Mouse (Mus musculus): ENCODE data around the gene Npy4r. TPM values are rescaled to one million over a fixed set of nuclear protein-coding genes. Genes with fewer than 3 reads are reported as not detected.
A peak's percentile ranks its signal among the peaks of the same experiment; 100 is the strongest.

The Npy4r gene
- total RNA-seq, 2 experiments from 2014 or later: 0.07 to 0.13 TPM

DNA sequence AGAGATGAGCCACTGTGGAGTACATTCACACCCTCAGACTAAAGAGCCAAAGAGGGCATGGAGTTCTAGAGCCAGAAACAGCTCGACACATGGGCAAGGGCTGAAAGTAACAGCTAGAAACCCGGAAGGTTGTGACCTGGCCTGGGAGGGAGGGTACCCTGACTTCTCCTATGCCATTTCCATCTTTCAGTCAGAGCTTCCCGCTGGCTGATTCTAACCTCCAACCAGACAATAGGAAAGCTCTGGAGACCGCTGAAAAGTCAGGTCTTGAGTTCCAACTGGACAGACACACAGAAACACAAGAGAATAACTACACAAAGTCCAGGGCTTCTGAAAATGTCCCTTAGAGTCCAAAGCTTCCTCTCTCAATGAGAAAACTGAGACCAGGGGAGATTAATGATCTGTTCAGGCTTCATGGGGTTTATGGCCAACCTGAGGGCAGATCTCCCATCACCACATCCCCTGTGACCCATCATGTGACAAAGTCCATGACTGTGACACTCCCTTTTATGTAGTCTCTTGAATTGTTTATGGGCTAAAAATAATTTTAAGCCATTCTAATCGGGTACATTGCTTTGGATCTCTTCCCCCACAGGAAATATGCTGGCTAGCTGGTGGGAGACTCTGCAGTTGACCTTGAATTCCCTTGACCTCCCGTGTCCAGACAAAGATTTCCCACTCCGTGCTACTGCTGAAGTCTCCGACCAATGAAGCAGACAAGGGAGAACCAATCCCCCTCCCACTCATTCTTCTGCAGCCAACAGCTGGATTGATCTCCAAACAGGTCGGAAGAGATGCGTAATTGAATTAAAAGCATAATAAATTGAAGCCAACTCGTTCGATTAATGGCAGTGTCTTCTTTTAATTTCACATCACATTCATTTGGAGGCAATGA is 32.0 kb downstream of the Npy4r start:
- peak; percentile 26 to 29 for DNase-seq

GRCm38 (mm10) chr14:34119046-34119723 is 33.1 kb downstream of the Npy4r start:
- DNase-seq: peak; percentile 30 to 54

DNA sequence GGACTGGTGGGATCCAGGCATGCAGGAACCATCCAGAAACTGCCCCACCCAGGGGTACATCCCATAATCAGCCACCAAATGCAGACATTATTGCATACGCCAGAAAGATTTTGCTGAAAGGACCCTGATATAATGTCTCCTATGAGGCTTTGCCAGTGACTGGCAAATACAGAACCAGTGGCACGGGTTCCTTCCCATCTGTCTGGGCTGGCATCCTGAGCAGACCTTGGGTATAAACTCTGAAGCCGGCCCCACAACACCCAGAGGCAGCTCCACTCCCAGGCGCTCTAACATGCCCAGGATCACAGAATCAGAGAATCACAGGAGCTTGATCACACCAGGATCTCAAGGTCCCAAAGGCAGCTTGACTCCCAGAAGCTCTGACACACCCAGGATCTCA is 38.0 kb downstream of the Npy4r start:
- no peak for DNase-seq

DNA sequence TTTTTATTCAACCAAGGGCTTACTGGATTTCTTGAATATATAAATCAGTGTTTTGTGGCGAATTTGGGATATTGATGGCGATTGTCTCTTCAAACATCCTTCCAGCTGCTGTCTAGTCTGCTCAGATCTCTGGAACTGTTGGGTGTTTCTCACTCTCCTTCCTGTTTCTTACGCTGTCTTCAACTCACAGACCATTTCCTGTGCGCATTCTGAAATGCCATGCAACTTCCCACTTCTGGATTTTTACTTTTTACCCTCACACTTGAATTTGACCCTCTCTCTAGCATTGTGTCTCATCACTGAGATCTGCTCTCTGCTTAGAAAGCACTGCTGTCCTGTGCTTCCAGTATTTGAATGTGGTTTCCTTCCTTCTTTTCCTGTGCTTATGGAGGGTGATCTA is 44.7 kb downstream of the Npy4r start:
- DNase-seq: no peak

- DNase-seq: peak in 1 of 2 experiments; percentile 47
Measured at GRCm38 (mm10) chr14:34106389-34107062, 45.8 kb downstream of the Npy4r start.

GRCm38 (mm10) chr14:34104892-34105291 is 47.4 kb downstream of the Npy4r start:
- peak; percentile 75 to 86 for DNase-seq

DNA sequence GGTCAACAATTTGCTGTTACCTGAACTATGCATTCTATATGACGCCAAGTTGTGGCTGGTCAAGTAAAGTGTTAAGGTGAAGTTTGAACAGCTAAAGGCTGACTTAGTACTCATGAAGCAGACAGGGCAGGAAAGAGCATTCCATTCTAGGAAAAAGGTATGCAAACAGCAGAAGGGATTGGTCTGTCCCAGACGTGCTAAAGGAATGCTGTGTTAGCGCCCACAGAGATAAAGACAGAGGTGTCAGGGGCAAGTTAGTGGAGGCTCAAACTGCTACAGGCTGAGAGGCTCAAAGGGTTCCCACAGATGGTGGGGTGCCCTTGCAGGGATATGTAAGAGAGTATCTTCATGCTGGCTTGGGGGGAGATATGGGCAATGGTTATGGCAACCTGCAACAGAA is 48.4 kb downstream of the Npy4r start:
- no peak for DNase-seq

DNA sequence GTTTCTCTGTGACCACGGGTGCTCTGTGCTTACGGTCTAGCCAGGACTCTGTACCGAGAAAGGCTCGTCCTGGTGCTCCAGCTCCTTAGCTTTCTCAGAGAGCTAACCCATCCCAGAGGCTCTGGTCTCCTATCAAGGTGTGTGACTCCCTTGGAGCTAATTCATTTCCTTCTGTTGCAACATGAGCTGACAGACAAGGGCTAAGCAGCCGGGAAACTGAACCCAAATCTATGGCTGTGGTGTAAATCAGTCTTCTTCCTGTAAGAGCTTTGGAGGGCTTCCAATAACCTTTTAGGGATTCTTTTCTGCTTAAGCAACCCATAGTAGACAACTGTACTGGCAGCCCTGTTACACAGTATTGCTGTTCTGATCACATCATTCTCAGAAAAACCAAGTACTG is 49.7 kb downstream of the Npy4r start, which contains the start of gene A630023A22Rik:
Gene A630023A22Rik (minus strand): TSS at position 154 of the 400 bp plus-strand sequence.
- no peak for DNase-seq

GRCm38 (mm10) chr14:34096161-34096560 is 56.1 kb downstream of the Npy4r start:
- DNase-seq: no peak

Other genes starting within 250 kb of the Npy4r start
- 1 to 10 TPM in 1 of 2 experiments, under 1 TPM in 1; 0.87 to 1.1 TPM for gene Gdf10, start 228.9 kb downstream of the Npy4r start, total RNA-seq (2021)
- under 1 TPM; 0.07 to 0.18 TPM for gene Gdf2, start 211.4 kb downstream of the Npy4r start, total RNA-seq (2021)
- not detected for gene Rbp3, start 198.5 kb downstream of the Npy4r start, total RNA-seq (2021)
- under 1 TPM in 1 of 2 experiments, not detected in 1; 0.05 TPM for gene Zfp488, start 173.7 kb downstream of the Npy4r start, total RNA-seq (2021)
- gene Gm30083, start 137.3 kb downstream of the Npy4r start, total RNA-seq (2021): not detected
- gene Gm5460, start 135.7 kb downstream of the Npy4r start, total RNA-seq (2021): not detected
- not detected for gene Antxrl, start 99.8 kb downstream of the Npy4r start, total RNA-seq (2021)
- gene Anxa8, start 66.5 kb downstream of the Npy4r start, total RNA-seq (2021): 1 to 10 TPM; 1.8 to 5.4 TPM
- gene A630023A22Rik, start 49.7 kb downstream of the Npy4r start, total RNA-seq (2021): not detected
- under 1 TPM; 0.13 to 0.25 TPM for gene Gprin2, start 49.2 kb upstream of the Npy4r start, total RNA-seq (2021)
- gene Syt15, start 67.1 kb upstream of the Npy4r start, total RNA-seq (2021): under 1 TPM; 0.35 to 0.67 TPM
- 1 to 10 TPM; 6.0 to 8.5 TPM for gene Shld2, start 158.0 kb upstream of the Npy4r start, total RNA-seq (2021)
- gene Glud1, start 158.2 kb upstream of the Npy4r start, total RNA-seq (2021): 100 to 1,000 TPM; 148 to 183 TPM
- not detected for gene Fam25c, start 202.9 kb upstream of the Npy4r start, total RNA-seq (2021)
- 10 to 100 TPM; 11.6 to 12.6 TPM for gene Sncg, start 222.3 kb upstream of the Npy4r start, total RNA-seq (2021)
- 10 to 100 TPM; 30.1 to 30.7 TPM for gene Mmrn2, start 223.0 kb upstream of the Npy4r start, total RNA-seq (2021)